Mouse (Mus musculus) yolk sac, embryonic 10.5 days (tissue): Measurements from ENCODE around the gene Kif5a.
"Not testable (repeated sequence)": the region's sequence is repeated elsewhere in the genome, so short reads cannot be mapped to it uniquely, and the experiment has no call there.

Source experiments
- DNase-seq: peaks from one replicate; pipeline ENCODE4 v3.0.0-alpha.2; 2017; ENCODE audit warnings: low spot score

Kif5a gene

GRCm38 (mm10) chr10:127262548-127263398, at the start of gene Kif5a:
Gene Kif5a (minus strand): TSS chr10:127263348.
- peak; percentile 31 for DNase-seq

- DNase-seq, result no peak
These were observed 49.7 kb upstream of the Kif5a start for GRCm38 (mm10) chr10:127312858-127313257.

GRCm38 (mm10) chr10:127312356-127312676, 49.2 kb upstream of the Kif5a start:
- peak; percentile 87 for DNase-seq

- DNase-seq, result peak; percentile 94
These were observed 48.6 kb upstream of the Kif5a start, which contains the start of gene Mars for GRCm38 (mm10) chr10:127311476-127312355. Gene Mars (minus strand): TSS chr10:127311786.

GRCm38 (mm10) chr10:127310523-127311475, 47.7 kb upstream of the Kif5a start:
- DNase-seq, result peak; percentile 58

- not testable (repeated sequence) for DNase-seq
These were observed 46.0 kb upstream of the Kif5a start for GRCm38 (mm10) chr10:127309167-127309566.

GRCm38 (mm10) chr10:127303136-127303535, 40.0 kb upstream of the Kif5a start:
- no peak for DNase-seq

- DNase-seq, result no peak
These were observed 37.2 kb upstream of the Kif5a start for GRCm38 (mm10) chr10:127300361-127300760.

- DNase-seq, result no peak
These were observed 34.1 kb upstream of the Kif5a start for GRCm38 (mm10) chr10:127297015-127297871.

GRCm38 (mm10) chr10:127295986-127296794, 33.0 kb upstream of the Kif5a start:
- no peak for DNase-seq

- DNase-seq, result no peak
These were observed 31.9 kb upstream of the Kif5a start for GRCm38 (mm10) chr10:127294895-127295510.

GRCm38 (mm10) chr10:127293590-127294113, 30.5 kb upstream of the Kif5a start:
- no peak for DNase-seq

GRCm38 (mm10) chr10:127292987-127293538, 29.9 kb upstream of the Kif5a start:
- no peak for DNase-seq

GRCm38 (mm10) chr10:127291881-127292638, 28.9 kb upstream of the Kif5a start:
- DNase-seq, result no peak

GRCm38 (mm10) chr10:127290930-127291880, 28.1 kb upstream of the Kif5a start:
- DNase-seq, result no peak

GRCm38 (mm10) chr10:127290307-127290929, 27.3 kb upstream of the Kif5a start:
- peak; percentile 100 for DNase-seq
